Mouse (Mus musculus) limb, embryonic 11.5 days (tissue): ENCODE results near the gene Ttc12. TPM values are rescaled to one million over a fixed set of nuclear protein-coding genes. Genes with fewer than 3 reads are reported as not detected.

Experiments used
- ATAC-seq: fragments of 200-750 bp; cut with Nextera tagmentation; 2 replicates; pipeline ENCODE4 v1.8.0; 2017; ENCODE audit warnings: low read depth; ENCODE audit not compliant: insufficient number of reproducible peaks, low FRiP score, low TSS enrichment
- DNase-seq: peaks from one replicate; pipeline ENCODE4 v3.0.0-alpha.2; 2015; ENCODE audit warnings: low spot score
- H3K27ac ChIP-seq: fragments of 300-500 bp; sonication (generic); replicated peaks from 2 replicates; pipeline ENCODE4 v1.5.1; 2014; ENCODE audit warnings: low read depth, mild to moderate bottlenecking, low read length
- H3K27me3 ChIP-seq: fragments of 300-500 bp; sonication (generic); 2 replicates; pipeline ENCODE4 v1.6.1; 2014; ENCODE audit warnings: mild to moderate bottlenecking, low read length, mixed read lengths; ENCODE audit not compliant: control insufficient read depth, insufficient read depth
- H3K36me3 ChIP-seq: fragments of 300-500 bp; sonication (generic); 2 replicates; pipeline ENCODE4 v1.6.1; 2014; ENCODE audit warnings: mild to moderate bottlenecking, low read length, moderate library complexity, mixed read lengths; ENCODE audit not compliant: control insufficient read depth, insufficient read depth
- H3K4me1 ChIP-seq: fragments of 300-500 bp; sonication (generic); 2 replicates; pipeline ENCODE4 v1.6.1; 2014; ENCODE audit warnings: low read length, mixed read lengths; ENCODE audit not compliant: control insufficient read depth, insufficient read depth
- H3K4me2 ChIP-seq: fragments of 300-500 bp; sonication (generic); 2 replicates; pipeline ENCODE4 v1.6.1; 2014; ENCODE audit warnings: low read depth, mild to moderate bottlenecking, moderate library complexity; ENCODE audit not compliant: severe bottlenecking
- H3K4me3 ChIP-seq: fragments of 300-500 bp; sonication (generic); 2 replicates; pipeline ENCODE4 v1.5.1; 2014; ENCODE audit warnings: low read depth, low read length
- H3K9ac ChIP-seq: fragments of 300-500 bp; sonication (generic); 2 replicates; pipeline ENCODE4 v1.6.1; 2014; ENCODE audit warnings: mild to moderate bottlenecking, low read length
- H3K9me3 ChIP-seq: fragments of 300-500 bp; sonication (generic); 2 replicates; pipeline ENCODE4 v1.6.1; 2016; ENCODE audit warnings: low read length; ENCODE audit not compliant: control insufficient read depth
- WGBS: fragments of 180-500 bp; shearing (Covaris S2); extraction: QIAGEN DNeasy Blood & Tissue Kit; methylation state at CpG from one replicate; pipeline ENCODE4 v1.1.7; 2014; 5-methylcytosine and 5-hydroxymethylcytosine counted together
- polyA plus RNA-seq: library from polyadenylated mRNA; unstranded; fragments of >200 nt; fragmentation: Nextera tagmentation; extraction: Ambion mirVana; gene quantifications from 2 replicates; pipeline ENCODE4 v1.2.1, GENCODE M21; 2014

The Ttc12 gene
- polyA plus RNA-seq, 1 experiment from 2014 or later: 1.8 TPM

DNA sequence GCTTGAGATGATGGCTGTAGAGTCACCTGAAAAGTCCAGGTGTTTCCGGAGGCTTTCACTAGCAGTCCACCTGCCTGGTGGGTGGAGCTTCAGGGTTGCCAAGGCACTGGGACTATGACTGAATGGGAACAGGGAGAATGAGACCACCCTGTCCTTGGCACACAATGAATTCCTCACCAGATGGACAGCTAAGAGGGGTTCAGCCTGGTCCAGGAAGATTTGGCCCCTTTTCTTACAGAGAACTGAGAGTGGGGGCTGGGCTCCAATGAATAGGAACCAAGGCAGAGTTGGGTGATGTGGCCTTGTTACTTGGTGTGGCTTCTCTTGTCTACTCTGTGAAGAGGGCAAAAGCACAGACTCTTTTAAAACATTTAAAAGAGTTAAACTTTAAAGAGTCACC is 33.6 kb downstream of the Ttc12 start:
- no peak overlapping the region for H3K9ac ChIP-seq
- no peaks in the 10 kb centered on the region for H3K4me1 ChIP-seq
- no peaks in the 10 kb centered on the region for H3K9me3 ChIP-seq
- no peak overlapping the region for H3K27ac ChIP-seq
- 97% methylated on average over 1 of the region's 1 CpGs for WGBS
- no peak for ATAC-seq
- no peaks in the 10 kb centered on the region for H3K36me3 ChIP-seq
- H3K4me3 ChIP-seq: no peak overlapping the region
- no peak overlapping the region for H3K4me2 ChIP-seq
- no peaks in the 10 kb centered on the region for H3K27me3 ChIP-seq
- no peak for DNase-seq

DNA sequence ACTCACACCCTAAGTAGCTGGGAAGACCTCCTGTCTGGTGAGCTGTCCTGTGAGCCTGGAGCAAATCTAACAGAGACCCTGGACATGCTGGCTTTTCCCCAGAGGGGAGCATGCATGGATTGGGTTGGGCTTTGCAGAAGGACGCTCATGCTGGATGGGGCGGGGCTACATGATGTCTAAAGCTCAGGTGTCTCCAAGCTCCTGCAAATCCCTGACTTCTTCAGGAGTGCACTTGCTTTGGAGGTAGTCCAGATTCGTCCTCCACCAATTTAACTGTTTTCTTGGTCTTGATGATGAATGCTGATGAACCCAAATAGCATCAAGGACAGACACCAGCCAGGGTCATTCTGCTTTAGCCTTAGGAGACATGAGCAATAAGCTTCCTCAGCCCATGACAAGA is 35.5 kb downstream of the Ttc12 start:
- whole genome bisulfite sequencing: 74% methylated on average over 3 of the region's 3 CpGs
- no peak overlapping the region for H3K4me2 ChIP-seq
- H3K9me3 ChIP-seq: no peaks in the 10 kb centered on the region
- H3K27ac ChIP-seq: no peak overlapping the region
- no peaks in the 10 kb centered on the region for H3K27me3 ChIP-seq
- H3K4me3 ChIP-seq: no peak overlapping the region
- H3K9ac ChIP-seq: no peak overlapping the region
- H3K4me1 ChIP-seq: no peaks in the 10 kb centered on the region
- no peak for ATAC-seq
- DNase-seq: no peak
- no peaks in the 10 kb centered on the region for H3K36me3 ChIP-seq

DNA sequence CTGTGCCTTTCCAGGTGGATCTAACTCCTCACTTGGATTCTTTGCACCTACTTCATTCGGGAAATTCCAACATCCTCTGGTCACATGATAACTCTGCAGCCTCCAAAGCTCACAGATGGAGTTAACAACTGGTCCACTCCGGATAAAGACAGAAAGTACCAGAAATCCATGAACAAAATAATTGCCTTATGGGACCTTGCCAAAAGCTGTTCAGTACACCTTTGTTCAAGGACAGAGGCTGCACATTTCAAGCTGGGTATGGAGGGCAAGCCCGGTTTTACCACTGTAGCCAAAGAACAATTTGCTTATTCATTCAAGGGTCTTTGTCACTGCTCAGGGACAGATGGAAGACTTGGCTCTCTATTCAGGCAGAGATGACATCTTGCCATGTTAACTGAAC is 43.4 kb downstream of the Ttc12 start:
- no peaks in the 10 kb centered on the region for H3K27me3 ChIP-seq
- no peak overlapping the region for H3K9ac ChIP-seq
- DNase-seq: no peak
- no peaks in the 10 kb centered on the region for H3K9me3 ChIP-seq
- H3K4me1 ChIP-seq: no peaks in the 10 kb centered on the region
- no peak overlapping the region for H3K27ac ChIP-seq
- no peak overlapping the region for H3K4me3 ChIP-seq
- no peak overlapping the region for H3K4me2 ChIP-seq
- ATAC-seq: no peak
- WGBS: 83% methylated on average over 3 of the region's 3 CpGs
- H3K36me3 ChIP-seq: no peaks in the 10 kb centered on the region

DNA sequence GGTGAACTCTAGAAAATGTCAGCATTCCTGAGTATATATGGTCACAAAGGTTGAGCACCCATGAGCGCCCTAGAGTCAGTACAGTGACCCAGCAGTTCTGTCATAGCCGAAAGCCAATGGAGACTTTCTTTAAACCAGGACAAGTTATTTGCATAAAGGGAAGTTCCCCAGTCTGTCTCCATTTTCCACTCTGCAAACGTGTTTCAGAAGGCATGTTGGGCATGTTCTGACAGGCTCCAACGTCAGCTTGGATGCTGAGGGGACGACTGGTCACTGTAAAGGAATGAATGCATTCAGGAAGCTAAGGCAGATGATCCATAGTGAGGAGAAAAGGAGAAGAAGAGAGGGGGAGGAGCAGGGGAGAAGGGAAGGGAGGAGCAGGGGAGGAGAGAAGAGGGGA is 58.5 kb downstream of the Ttc12 start:
- Histone ChIP-seq H3K27ac (no peak overlapping the region), H3K4me2 (no peak overlapping the region), H3K4me3 (no peak overlapping the region), H3K27me3 (no peaks in the 10 kb centered on the region), H3K9me3 (no peaks in the 10 kb centered on the region), H3K9ac (no peak overlapping the region), H3K4me1 (no peaks in the 10 kb centered on the region), H3K36me3 (no peaks in the 10 kb centered on the region)
- WGBS: 77% methylated on average over 5 of the region's 5 CpGs
- ATAC-seq (no peak), DNase-seq (no peak)

DNA sequence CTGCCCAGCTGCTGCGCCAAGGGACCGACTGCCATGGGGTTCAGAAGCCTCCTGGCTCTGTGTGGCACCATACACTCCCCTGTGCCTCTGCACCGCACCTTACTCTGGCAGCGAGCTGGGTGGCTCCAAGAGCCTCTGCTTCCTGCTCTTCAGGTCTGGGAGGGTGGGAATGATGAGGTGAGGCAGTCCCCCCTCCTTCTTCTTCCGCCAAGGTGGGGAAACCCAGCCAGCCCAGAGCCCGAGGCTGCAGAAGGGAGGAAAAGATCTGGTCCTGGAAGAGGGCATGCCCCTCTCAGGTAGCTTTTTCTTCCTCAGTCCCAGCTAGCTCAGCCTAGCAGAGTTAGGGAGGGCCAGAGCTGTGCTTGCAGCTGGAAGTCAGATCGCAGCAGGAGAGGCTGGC is 59.1 kb downstream of the Ttc12 start, which contains the start of gene Ankk1:
TSS of gene Ankk1 (minus strand) at position 101 of the 400 bp plus-strand sequence.
- H3K36me3 ChIP-seq: no peaks in the 10 kb centered on the region
- DNase-seq: no peak

DNA sequence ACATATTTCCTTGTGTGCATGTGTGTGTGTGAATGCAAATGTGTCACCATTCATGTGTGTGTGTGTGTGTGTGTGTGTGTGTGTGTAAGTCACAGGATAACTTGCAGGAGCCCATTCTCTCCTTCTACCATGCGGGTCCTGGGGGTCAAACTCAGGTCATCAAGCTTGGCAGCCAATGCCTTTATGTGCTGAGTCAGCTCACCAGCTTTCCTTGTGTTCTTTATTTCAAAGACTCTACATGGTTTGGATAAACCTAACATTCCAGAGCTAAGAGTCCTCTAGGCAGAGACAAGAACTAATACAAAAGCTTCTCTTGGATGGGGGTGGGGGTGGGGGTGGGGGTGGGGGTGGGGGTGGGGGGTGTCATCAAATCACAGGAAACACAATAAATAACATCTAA is 60.4 kb downstream of the Ttc12 start:
- Histone ChIP-seq H3K4me1 (no peaks in the 10 kb centered on the region), H3K36me3 (no peaks in the 10 kb centered on the region), H3K27ac (no peak overlapping the region), H3K9me3 (no peaks in the 10 kb centered on the region), H3K27me3 (no peaks in the 10 kb centered on the region), H3K9ac (no peak overlapping the region), H3K4me3 (no peak overlapping the region), H3K4me2 (no peak overlapping the region)
- WGBS: 45% methylated on average over 1 of the region's 1 CpGs
- DNase-seq: no peak
- no peak for ATAC-seq

More for the DNA sequence above, 59.1 kb downstream of the Ttc12 start, which contains the start of gene Ankk1:
- Histone ChIP-seq H3K9me3 (no peaks in the 10 kb centered on the region), H3K4me1 (no peaks in the 10 kb centered on the region), H3K27me3 (no peaks in the 10 kb centered on the region), H3K4me3 (no peak within 1 kb of the TSS), H3K9ac (no peak within 1 kb of the TSS), H3K4me2 (no peak within 1 kb of the TSS), H3K27ac (no peak within 1 kb of the TSS)
- ATAC-seq: no peak
- WGBS: 81% methylated on average over 7 of the region's 7 CpGs

DNA sequence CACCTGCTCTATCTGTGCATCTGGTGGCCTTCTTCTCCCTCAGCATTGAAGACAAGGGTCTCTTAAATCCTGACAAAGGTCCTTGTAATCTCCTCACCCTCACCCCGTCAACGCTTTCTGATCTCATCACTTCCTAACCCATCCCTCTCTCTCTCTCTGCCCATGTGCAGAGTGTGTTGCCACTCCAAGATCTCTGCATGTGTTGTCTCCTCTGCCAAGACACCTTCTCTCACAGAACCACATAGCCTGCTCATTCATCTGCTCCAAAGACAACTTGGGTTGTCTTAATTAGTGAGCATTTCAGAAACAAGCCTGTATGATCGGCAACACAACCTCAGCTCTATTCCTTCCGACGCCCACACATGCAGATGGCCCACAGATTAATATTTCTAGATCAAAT is 62.2 kb downstream of the Ttc12 start:
- Histone ChIP-seq H3K27me3 (no peaks in the 10 kb centered on the region), H3K9ac (no peak overlapping the region), H3K4me2 (no peak overlapping the region), H3K36me3 (no peaks in the 10 kb centered on the region), H3K27ac (no peak overlapping the region), H3K4me3 (no peak overlapping the region), H3K9me3 (no peaks in the 10 kb centered on the region), H3K4me1 (no peaks in the 10 kb centered on the region)
- WGBS: 91% methylated on average over 5 of the region's 5 CpGs
- DNase-seq (no peak), ATAC-seq (no peak)

DNA sequence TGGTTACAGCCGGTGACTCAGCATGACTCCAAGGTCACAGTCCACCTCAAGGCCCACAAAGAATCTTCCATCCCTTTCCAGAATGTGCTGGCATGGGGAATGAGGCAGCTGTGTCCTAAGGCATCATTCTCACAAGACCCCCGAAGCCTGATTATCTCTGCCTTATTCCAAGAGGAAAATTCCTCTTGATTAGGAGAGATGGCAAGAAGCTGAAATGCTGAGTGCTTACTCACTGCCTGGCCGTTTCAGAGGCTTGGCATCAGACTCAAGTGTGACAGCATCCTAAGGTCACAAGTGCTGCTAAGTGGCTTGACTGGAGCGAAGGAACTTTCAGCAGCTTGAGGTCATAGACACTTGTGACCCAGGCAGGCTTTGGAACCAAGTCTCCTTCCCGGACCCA is 75.4 kb downstream of the Ttc12 start:
- H3K4me3 ChIP-seq: no peak overlapping the region
- DNase-seq (no peak), ATAC-seq (no peak)
- H3K36me3 ChIP-seq: no peaks in the 10 kb centered on the region
- no peaks in the 10 kb centered on the region for H3K9me3 ChIP-seq
- 82% methylated on average over 5 of the region's 5 CpGs for WGBS
- H3K9ac ChIP-seq: no peak overlapping the region
- no peaks in the 10 kb centered on the region for H3K4me1 ChIP-seq
- no peak overlapping the region for H3K27ac ChIP-seq
- H3K4me2 ChIP-seq: no peak overlapping the region
- H3K27me3 ChIP-seq: no peaks in the 10 kb centered on the region

DNA sequence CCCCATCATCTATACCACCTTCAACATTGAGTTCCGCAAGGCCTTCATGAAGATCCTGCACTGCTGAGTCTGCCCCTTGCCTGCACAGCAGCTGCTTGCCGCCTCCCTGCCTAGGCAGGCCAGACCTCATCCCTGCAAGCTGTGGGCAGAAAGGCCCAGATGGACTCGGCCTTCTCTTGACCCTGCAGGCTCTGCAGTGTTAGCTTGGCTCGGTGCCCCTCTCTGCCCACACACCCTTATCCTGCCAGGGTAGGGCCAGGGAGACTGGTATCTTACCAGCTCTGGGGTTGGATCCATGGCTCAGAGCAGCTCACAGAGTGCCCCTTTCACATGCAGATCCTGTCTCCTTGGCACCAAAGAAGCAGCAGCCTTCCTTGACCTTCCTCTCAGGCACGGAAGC is 79.0 kb downstream of the Ttc12 start:
- Histone ChIP-seq H3K4me2 (no peak overlapping the region), H3K27ac (no peak overlapping the region), H3K9me3 (no peaks in the 10 kb centered on the region), H3K4me1 (no peaks in the 10 kb centered on the region), H3K4me3 (no peak overlapping the region), H3K27me3 (no peaks in the 10 kb centered on the region), H3K9ac (no peak overlapping the region), H3K36me3 (no peaks in the 10 kb centered on the region)
- WGBS: 91% methylated on average over 5 of the region's 5 CpGs
- ATAC-seq: no peak
- no peak for DNase-seq
